Mouse (Mus musculus) gastrocnemius, postnatal 36 days (tissue): ENCODE data around the gene Gm42669. TPM values are rescaled to one million over a fixed set of nuclear protein-coding genes. Genes with fewer than 3 reads are reported as not detected.

Experiments used
- DNase-seq, 2 experiments: peaks; one replicate each; pipeline ENCODE4 v3.0.0; 2022
- intact Hi-C: fragments of 180-260 bp; cut with DNase I; formaldehyde crosslinking; loops from one replicate; pipeline ENCODE4 v1.15.1; 2025
- total RNA-seq, 2 experiments: library from RNA; stranded (reverse); gene quantifications; 2 replicates each; pipeline ENCODE4 v1.2.3; 2021

Gene Gm42669
- total RNA-seq, 2 experiments from 2014 or later: not detected

DNA sequence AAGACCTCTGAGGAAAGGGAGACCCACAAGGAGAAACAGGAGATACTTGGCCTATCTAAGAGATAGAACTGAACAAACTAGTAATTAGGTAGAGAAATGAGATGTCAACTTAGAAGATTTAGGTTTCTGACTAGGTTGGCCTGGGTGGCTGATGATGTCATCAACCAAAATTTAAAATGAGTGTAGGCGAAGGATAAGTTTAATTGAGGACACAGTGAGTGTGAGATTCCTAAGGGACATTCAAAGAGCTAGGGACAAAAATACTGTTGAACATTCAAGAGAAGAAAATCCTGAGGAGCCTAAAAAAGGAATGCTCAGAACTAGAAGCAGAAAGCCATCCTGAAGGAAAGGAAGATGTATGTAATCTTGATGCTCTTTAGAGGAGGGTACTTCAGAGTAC, 8.7 kb downstream of the Gm42669 start:
- DNase-seq: no peak
- intact Hi-C loops: no loop called here

DNA sequence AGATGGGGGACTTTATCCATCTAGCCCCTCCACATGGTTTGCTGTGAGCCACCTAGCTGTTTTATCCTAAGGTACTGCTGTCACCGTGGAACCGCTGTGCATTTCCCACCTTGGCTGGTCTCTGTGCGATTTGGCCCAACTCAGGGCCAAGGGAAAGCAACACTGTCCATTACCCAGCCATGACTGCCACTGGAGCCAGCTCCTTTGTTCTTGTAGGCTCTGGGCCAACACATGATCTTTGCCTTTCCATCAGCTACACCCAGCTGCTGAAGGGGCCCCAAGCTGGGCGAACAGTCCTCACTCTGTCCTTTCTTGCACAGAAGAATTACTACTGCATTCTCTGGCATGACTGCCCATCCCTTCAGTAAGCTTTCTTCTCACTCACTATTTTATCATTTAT, 11.2 kb downstream of the Gm42669 start:
- intact Hi-C loops: no loop called here

DNA sequence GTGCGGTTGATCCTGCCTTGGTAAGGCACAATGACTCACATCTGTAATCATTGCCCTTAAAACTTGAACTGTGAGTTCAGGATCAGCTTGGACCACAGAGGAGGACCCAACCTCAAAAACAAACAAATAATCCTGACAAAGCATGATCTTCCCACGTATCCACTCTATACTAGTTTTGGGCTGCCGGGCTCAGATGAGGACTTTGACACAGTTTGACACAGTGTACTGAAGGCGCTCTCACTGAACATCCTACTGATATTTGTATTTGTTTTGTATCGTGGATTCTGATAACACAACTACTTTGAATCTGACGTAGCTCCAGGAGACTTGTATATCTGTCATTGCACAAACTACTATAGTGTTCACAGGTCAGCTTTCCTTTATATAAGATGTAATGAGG, 14.0 kb downstream of the Gm42669 start:
- DNase-seq: no peak
- intact Hi-C loops: no loop called here

More for the DNA sequence above, 11.2 kb downstream of the Gm42669 start:
- DNase-seq: no peak

DNA sequence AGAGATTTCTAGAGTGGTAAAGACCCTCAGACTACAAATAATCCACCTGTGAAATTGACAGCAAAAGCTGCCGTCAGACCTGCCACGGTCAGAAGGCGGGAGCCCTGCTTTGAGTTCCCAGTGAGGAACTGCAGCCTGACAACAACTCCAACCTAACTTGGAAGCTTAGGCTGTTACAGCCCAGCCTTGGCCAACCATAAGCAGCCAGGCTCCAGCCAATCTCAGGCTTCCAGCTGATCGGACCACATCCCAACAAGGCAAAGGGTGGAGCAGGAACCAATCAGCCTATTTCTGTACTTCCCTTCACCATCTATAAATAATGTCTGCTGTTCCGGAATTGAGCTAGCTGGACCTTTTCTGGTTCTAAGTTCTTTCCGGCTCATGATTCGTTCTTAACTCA, 14.5 kb downstream of the Gm42669 start:
- peak in 1 of 2 experiments; percentile 13 for DNase-seq
- intact Hi-C loops: no loop called here

DNA sequence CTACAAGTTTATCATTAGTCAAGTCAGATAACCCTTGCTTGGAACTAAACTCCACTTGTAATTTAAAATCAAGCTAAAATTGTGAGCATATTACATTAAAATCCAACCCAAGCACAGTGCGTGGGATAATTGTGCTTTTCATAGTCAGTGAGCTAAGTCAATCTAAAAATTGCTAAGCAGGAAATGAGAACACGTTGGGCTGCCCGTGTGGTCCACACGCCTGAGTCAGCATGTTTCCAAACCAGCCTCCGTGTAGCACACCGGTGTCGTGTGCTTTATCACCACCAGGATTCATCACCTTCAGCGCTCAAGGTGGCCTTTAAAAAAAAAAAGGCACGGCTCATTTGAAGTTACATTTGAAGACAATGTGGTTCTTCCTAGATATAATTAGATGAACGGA, 16.9 kb downstream of the Gm42669 start:
- no peak for DNase-seq
- intact Hi-C loops: no loop called here

DNA sequence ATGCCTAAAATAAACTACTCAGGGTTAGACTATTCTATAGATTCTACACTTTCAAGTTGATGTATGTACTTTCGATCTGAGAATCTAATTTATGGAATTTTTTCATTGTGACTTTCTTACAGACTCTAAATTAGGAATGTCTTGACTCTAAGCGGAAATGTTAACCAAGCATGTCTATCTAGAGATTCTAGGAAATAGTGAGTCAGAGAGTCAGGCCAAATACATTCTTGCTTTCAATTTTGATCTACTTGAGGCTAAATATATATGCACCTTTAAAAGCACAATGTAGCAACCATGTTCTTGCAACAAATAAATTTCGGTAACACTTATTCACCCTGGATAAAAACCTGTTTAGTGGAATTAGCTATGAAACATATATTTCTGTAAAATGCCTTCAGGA, 21.4 kb downstream of the Gm42669 start:
- DNase-seq: no peak
- intact Hi-C loops: no loop called here

DNA sequence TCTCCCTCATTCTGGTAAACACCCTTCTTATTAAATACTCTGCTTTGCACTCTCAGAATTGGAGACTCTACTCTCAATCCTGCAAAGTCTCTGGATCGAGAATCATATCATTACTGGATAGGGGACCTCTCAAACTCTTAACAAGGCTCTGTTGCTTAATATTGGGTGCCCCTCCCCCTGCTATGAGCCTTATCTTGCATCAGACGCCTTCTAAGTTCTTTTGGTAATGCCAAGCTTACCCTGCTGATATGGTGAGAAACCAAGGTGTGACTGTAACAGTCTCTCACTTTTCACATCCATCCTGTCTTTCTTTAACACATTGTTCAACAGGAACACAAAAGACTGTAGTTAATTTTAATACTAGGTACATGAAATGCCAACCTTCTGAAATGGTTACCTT, 26.2 kb downstream of the Gm42669 start:
- intact Hi-C loops: no loop called here
- no peak for DNase-seq

DNA sequence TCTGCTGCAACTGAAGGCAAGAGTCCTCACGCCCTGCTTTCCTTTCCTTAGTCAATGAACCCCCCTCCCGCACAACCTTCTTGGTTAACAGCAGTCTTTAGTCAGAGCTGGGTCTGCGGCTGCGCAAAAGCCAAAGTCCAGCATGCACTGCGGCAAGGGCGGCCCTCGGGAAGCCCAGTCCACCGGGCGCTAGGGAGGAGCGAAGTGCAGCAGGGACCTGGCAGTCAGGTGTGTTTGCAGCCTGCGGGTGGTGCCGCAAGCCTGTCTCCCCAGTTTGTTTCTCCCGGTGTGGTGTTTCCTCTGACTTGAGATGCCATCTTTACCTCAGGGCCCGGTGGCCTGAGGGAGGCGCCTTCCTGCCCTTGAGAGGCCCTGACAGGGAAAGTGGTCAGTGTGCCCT, 27.2 kb downstream of the Gm42669 start, which contains the start of gene 1700028K03Rik:
TSS of gene 1700028K03Rik (plus strand) at position 129 of the 400 bp plus-strand sequence.
- intact Hi-C loops: no loop called here
- no peak for DNase-seq

DNA sequence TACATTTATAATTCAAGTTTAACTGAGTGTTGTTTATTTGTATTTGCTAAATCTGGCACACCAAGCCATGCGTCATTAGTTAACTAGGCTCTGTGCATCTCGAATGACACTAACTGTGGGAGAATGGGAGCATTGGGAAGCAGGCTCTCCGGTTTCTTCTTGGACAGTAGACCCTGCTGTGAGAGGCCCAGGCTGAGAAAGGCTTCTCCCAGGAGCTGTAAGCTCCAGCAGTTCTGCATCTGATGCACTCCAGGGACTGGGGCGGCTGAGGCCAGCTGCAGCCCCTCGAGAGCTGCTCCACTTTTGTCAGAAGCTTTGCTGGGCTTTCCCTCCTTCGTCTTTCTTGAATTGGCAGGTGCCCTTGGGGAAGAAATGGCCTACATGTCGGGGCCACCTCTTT, 34.3 kb downstream of the Gm42669 start:
- peak; percentile 30 to 48 for DNase-seq

DNA sequence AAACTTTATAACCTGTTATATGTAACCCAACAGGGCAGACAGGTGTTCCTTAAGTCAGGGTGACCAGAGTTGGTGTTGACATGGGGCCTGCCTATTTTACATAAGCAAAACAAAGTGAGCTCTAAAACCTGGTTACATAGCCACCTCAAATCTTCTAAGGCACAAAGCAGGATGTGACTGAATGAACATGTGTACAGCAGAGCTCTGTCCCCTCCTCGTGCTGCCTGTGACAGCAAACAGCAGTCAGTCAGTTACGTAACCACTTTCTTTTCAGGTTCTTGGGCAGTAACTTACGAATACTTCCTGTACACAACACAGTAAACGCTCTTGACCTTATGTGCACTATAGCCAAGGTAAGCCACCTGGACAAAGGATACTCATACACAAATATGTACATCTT, 38.5 kb downstream of the Gm42669 start:
- DNase-seq: no peak
- intact Hi-C loops: no loop called here

More for the DNA sequence above, 34.3 kb downstream of the Gm42669 start:
- intact Hi-C loops: no loop called here

DNA sequence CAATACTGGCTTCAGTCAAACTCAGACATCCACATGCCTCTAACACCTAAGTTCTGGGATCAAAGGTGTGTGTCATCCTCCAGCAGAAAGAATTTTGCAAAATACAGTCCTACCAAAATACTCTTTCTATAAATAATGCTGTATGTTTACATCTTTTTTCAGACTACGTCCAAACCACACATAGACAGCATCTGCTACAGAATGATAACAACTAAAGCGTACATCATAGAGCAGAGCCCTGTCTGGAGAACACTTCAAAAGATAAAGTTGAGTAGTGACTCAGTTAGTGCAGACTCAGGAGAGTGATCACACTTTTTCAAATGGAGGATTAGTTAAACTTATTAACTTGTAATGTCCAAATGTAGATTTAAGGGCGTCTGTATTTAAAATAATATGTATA, 40.5 kb downstream of the Gm42669 start:
- no peak for DNase-seq

DNA sequence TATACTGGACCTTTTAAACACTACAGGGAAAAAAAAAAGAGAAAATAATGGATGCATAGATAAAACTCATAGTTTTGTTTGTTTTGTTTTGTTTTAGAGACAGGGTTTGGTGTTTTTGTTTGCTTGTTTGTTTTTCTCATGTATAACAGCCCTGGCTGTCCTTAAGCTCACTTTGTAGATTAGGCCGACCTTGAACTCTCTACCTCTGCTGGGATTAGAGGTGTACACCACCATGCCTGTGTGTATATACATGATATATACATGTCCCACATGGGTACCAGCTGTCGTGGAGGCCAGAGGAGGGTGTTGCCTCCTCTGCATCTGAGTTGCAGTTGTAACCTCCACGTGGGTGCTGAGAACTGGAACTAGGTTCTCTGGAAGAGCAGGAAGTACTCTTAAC, 41.0 kb downstream of the Gm42669 start:
- no peak for DNase-seq
- intact Hi-C loops: no loop called here

More for the DNA sequence above, 40.5 kb downstream of the Gm42669 start:
- intact Hi-C loops: no loop called here

DNA sequence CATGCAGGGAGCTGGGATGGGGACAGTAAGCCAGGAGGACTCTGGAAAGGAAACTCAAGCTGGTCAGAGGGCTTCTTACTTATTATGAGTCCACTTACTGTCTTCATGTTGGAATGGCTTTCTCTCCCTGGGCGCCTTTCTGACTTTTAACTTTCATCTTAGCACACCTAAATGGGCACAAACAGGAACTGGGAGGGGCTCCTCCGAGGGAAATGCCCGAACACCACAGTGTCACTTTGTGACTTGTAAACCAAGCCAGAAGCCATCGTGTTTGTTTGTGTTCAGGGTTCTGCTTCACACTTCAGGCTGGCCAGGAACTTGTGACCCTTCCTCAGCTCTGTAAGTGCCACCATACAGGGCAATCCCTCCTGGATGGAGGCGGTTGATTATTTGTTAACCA, 46.9 kb downstream of the Gm42669 start:
- intact Hi-C loops: no loop called here
- no peak for DNase-seq

DNA sequence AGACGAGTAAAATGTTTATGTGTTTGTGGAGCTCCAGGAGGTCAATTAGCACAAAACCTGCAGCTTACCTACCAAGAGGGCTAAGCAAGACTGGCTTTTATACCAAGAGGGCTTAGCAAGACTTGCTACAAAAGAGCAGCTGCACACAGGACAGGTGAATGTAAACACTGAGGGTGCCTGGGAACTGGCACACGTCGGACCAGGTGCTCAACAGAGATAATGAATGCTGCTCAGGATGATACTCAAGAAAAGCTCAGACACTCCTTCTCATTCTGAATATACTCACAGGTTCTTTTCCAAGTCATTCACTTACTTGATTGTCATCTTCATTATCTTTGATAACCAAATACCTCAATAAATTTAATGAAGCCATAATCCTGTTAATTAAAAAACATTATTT, 49.5 kb downstream of the Gm42669 start:
- intact Hi-C loops: no loop called here
- no peak for DNase-seq

DNA sequence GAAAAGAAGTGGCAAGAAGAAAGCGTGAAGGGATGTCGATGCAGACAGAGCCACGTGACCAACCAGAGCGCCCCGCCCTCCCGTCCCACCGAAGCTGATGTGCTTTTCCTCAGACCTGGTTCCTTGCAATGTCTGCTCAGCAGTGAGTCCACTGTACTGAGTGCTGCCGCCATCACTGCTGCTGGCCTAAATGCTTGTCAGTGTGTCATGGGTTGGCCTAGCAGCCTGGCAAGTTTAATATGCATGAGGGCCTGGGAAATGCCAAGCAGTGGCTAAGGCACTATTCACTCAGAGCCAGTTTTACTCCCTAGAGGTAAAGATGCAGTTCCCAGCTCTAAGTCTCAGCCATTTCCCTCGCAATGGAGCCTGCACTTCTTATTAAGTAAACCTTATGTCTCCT, 61.7 kb downstream of the Gm42669 start:
- intact Hi-C loops: no loop called here
- DNase-seq: no peak

DNA sequence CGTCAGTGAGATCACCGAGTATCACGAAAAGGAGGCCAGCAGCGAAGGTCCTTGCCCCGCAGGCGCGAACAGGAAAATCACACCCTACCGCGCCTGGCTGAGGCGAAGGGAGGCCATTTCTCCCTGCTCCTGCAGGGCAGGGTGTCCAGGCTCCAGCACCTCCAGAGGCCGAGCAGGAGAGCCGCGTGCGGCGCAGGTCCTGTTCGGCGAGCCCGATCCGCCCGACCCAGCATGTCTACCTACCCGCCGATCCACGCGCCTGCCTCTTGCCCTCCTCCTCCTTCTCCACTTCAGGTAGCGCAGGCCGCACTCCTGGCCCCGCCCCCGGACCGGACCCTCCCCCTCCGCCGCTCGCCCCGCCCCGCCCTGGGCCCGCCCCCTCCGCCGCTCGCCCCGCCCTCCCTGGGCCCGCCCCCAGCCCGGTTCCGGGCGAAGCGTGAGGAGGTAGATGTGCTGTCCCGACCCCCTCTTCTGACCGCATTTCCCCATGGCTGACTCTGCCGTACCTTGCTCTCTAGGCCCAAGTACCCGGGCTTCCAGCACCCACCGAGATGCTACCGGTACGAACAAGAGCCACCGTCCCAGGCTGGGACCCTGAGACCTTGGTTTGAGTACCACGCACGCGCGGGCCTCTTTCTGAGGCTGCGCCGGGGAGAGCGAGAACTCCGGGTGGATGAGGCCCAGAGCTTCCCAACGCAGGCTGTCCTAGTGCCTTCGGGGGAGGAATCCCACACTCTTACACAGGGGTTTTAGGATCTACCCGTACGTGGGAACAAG, 90.1 kb downstream of the Gm42669 start, which contains the start of the genes Rpap2 and Glmn:
TSS of gene Rpap2 (plus strand) at position 73 of the 777 bp plus-strand sequence.
TSS of gene Glmn (minus strand) at position 588 of the 777 bp plus-strand sequence.
- DNase-seq: peak; percentile 69 to 86
- intact Hi-C loops: loop anchor here (10.0 kb wide), 1 partner anchor 163 kb away; the partner anchor contains the start of genes Btbd8 and Lpcat2b

DNA sequence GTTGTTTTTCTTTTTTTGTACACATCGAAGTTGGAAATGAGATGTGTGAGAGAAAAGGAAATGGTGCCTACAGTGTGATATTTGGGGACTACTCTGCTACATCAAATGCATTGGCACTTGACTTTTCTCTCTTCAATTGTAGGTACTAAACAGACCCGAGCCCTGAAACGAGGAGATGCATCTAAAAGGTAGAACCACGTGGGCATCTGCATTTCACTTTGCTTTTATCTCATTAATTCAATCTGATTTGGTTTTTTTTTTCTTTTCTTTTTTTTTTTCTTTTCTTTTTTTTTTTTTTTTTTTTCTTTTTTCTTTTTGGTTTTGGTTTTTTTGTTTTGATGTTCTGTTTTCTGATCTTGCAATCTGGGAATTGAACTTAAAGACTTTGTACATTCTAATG, 91.0 kb downstream of the Gm42669 start:
- DNase-seq: no peak
- intact Hi-C loops: loop anchor here (10.0 kb wide), 1 partner anchor 164 kb away; the partner anchor contains the start of genes Btbd8 and Lpcat2b

DNA sequence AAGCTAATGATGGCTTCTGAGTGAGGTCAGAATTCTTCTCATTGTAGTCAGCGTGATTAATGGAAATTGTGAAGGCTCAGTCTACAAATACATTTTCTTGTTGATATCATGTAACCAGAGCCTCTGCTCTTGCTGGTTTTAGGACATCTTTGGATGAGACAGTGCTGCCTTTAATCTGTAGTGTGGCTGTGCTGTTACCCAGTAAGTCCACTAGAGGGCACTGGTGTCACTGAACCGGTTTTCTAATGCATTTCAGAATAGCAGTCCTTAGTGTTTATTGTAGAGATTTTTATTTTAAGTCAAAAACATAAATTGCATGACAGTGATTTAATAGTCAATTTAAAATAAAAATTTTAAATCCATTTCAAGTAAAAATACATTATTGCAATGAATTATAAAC, 103.8 kb downstream of the Gm42669 start:
- intact Hi-C loops: loop anchor here (10.0 kb wide), 1 partner anchor 184 kb away; no protein-coding TSS in a partner anchor
- DNase-seq: no peak

DNA sequence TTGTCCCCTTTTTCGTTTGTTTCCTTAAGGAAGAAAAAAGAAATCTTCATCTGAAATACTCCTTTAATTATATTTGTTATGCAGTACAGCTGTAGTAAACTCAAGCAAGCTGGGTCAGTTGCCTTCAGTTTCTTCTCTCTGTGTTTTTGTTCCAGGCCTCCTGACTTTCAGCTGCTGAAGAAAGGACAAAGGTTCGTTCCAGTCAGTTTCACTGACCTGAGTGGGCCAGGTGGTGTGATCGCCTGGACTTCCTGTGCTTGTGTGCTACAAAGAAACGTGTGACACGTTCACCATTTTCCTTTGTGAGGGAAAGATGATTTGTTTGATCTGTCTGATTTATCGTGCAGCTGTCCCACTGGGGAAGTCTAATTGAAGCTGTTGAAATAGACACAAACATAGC, 110.6 kb downstream of the Gm42669 start:
- no peak for DNase-seq
- intact Hi-C loops: loop anchor here (10.0 kb wide), 1 partner anchor 177 kb away; no protein-coding TSS in a partner anchor

DNA sequence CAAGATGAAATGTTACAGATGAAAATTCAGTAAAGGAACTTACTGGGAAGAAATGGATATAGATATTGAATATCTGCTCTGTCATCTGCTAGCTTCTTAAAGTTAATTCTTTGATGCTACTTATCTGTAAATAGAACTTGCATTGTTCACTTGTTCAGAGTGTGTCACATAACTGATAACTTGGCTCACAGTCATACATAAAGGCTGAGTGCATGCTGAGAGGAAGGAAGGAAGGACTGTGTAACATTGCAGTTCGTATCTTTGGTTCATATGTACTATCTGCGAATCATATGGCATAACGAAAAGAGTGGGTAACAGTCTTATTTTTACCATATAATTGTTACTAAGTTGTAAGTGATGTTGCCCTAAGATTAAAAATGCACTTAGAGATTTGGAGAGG, 113.9 kb downstream of the Gm42669 start:
- intact Hi-C loops: no loop called here
- no peak for DNase-seq
